Comparison of ENCODE assay signal across 10 mouse cellular contexts in genomic region chr3:141819331-141819941, GRCm38 (mm10).
A peak's percentile ranks its signal among the peaks of the same experiment; 100 is the strongest.
DNase-seq lines count a peak whose midpoint lies in the region; ATAC-seq lines count a peak whose summit lies in the region.
"Had no signal": no experiment of that assay in that cellular context is flagged by ENCODE, and none has a peak within 500 bp of the region (broad histone marks: within the 10 kb centered on the region; RNA-seq: fewer than 3 reads in every experiment).

No protein-coding gene starts in this region.

- peak overlapping the region; percentile 27 for H3K4me2 ChIP-seq in heart, embryonic 12.5 days
- peak overlapping the region; percentile 41 for H3K4me2 ChIP-seq in hindbrain, embryonic 16.5 days (ENCODE audit: low read length)
- H3K4me2 ChIP-seq in liver, embryonic 11.5 days, result no peak overlapping the region
- H3K4me2 ChIP-seq: embryonic facial prominence, embryonic 12.5 days; liver, embryonic 13.5 days had no signal

- intact Hi-C loops in left cerebral cortex, postnatal 36 days (cut with DNase I), result no loop called here

- no peak overlapping the region for H3K27ac ChIP-seq in heart, embryonic 12.5 days (ENCODE audit: poor library complexity, severe bottlenecking)
- H3K27ac ChIP-seq in hindbrain, embryonic 16.5 days (ENCODE audit: low read depth, low read length), result peak overlapping the region; percentile 61; the same call in 1 of the 2 replicates
- H3K27ac ChIP-seq in liver, embryonic 11.5 days (ENCODE audit: low read depth, low read length), result no peak overlapping the region
- H3K27ac ChIP-seq: embryonic facial prominence, embryonic 12.5 days; liver, embryonic 13.5 days had no signal

- H3K9me3 ChIP-seq in heart, embryonic 12.5 days (replicated peaks), result no peaks in the 10 kb centered on the region
- no peaks in the 10 kb centered on the region for H3K9me3 ChIP-seq in hindbrain, embryonic 16.5 days (ENCODE audit: control insufficient read depth, low read length)
- no peaks in the 10 kb centered on the region for H3K9me3 ChIP-seq in liver, embryonic 11.5 days (ENCODE audit: control insufficient read depth, low read length)
- H3K9me3 ChIP-seq: embryonic facial prominence, embryonic 12.5 days; liver, embryonic 13.5 days had no signal

- 28% methylated on average over 13 of the region's 13 CpGs for WGBS in heart, embryonic 12.5 days
- 8% methylated on average over 13 of the region's 13 CpGs for WGBS in hindbrain, embryonic 16.5 days
- WGBS in liver, embryonic 11.5 days, result 52% methylated on average over 13 of the region's 13 CpGs

- no peaks in the 10 kb centered on the region for H3K36me3 ChIP-seq in heart, embryonic 12.5 days
- no peaks in the 10 kb centered on the region for H3K36me3 ChIP-seq in hindbrain, embryonic 16.5 days (ENCODE audit: control insufficient read depth, insufficient read depth, low read length)
- no peaks in the 10 kb centered on the region for H3K36me3 ChIP-seq in liver, embryonic 11.5 days (ENCODE audit: control insufficient read depth, insufficient read depth, low read length)
- H3K36me3 ChIP-seq: embryonic facial prominence, embryonic 12.5 days; liver, embryonic 13.5 days had no signal

- H3K4me3 ChIP-seq in heart, embryonic 12.5 days, result no peak overlapping the region
- H3K4me3 ChIP-seq in hindbrain, embryonic 16.5 days (ENCODE audit: low read length), result peak overlapping the region; percentile 2; the same call in 1 of the 2 replicates
- H3K4me3 ChIP-seq in liver, embryonic 11.5 days (ENCODE audit: low read depth, low read length), result no peak overlapping the region
- H3K4me3 ChIP-seq: embryonic facial prominence, embryonic 12.5 days; liver, embryonic 13.5 days had no signal

- DNase-seq in heart, adult 18-20 months, result no peak
- peak; percentile 88 for DNase-seq in embryo, embryonic 10.5 days (ENCODE audit: low spot score)
- peak; percentile 24 for DNase-seq in left cerebral cortex, postnatal 36 days (ENCODE audit: low spot score in 2 of 2)
- DNase-seq in retina, postnatal 1 day, result peak; percentile 65
- no peak for DNase-seq in spleen, postnatal 14 days (ENCODE audit: low spot score in 2 of 2)
- DNase-seq in liver, embryonic 11.5 days (ENCODE audit: low spot score), result no peak
- DNase-seq: liver, embryonic 13.5 days had no signal

- no peaks in the 10 kb centered on the region for H3K4me1 ChIP-seq in heart, embryonic 12.5 days (replicated peaks)
- H3K4me1 ChIP-seq in hindbrain, embryonic 16.5 days (ENCODE audit: control insufficient read depth, insufficient read depth, low read depth, low read length), result peaks cover 10% of the 10 kb centered on the region
- H3K4me1 ChIP-seq in liver, embryonic 11.5 days (replicated peaks; ENCODE audit: control insufficient read depth, insufficient read depth, low read length), result no peaks in the 10 kb centered on the region
- H3K4me1 ChIP-seq: liver, embryonic 13.5 days had no signal

- no peaks in the 10 kb centered on the region for H3K27me3 ChIP-seq in heart, embryonic 12.5 days (replicated peaks)
- no peaks in the 10 kb centered on the region for H3K27me3 ChIP-seq in hindbrain, embryonic 16.5 days (replicated peaks; ENCODE audit: control insufficient read depth, insufficient read depth, low read length)
- no peaks in the 10 kb centered on the region for H3K27me3 ChIP-seq in liver, embryonic 11.5 days (replicated peaks; ENCODE audit: control insufficient read depth, insufficient read depth, low read length)
- H3K27me3 ChIP-seq: embryonic facial prominence, embryonic 12.5 days; liver, embryonic 13.5 days had no signal

- H3K9ac ChIP-seq in heart, embryonic 12.5 days, result no peak overlapping the region
- H3K9ac ChIP-seq in hindbrain, embryonic 16.5 days (ENCODE audit: low read depth, low read length), result peak overlapping the region; percentile 27
- H3K9ac ChIP-seq in liver, embryonic 11.5 days (ENCODE audit: low read depth, low read length), result no peak overlapping the region
- H3K9ac ChIP-seq: embryonic facial prominence, embryonic 12.5 days; liver, embryonic 13.5 days had no signal

- ATAC-seq in heart, embryonic 12.5 days (ENCODE audit: insufficient number of reproducible peaks, low FRiP score), result no peak
- peak; percentile 91 for ATAC-seq in hindbrain, embryonic 16.5 days
- ATAC-seq in liver, embryonic 11.5 days (replicated peaks; ENCODE audit: low FRiP score), result no peak

Comparison
In these comparisons a context has a peak if more than half of its experiments do, and no peak if none do; other contexts are left out.
1. DNase-seq: peak in embryo, embryonic 10.5 days (single experiment), left cerebral cortex, postnatal 36 days (2 of 2) and retina, postnatal 1 day (single experiment); none in heart, adult 18-20 months (0 of 2), spleen, postnatal 14 days (0 of 2) and liver, embryonic 11.5 days (single experiment).